Mouse (Mus musculus) skeletal muscle tissue, adult 2 months (tissue): ENCODE results near the gene Ptprt.

Experiments used
- DNase-seq: peaks from one replicate; pipeline ENCODE4 v3.0.0-alpha.2; 2012; ENCODE audit warnings: low read depth, low spot score

Gene Ptprt

DNA sequence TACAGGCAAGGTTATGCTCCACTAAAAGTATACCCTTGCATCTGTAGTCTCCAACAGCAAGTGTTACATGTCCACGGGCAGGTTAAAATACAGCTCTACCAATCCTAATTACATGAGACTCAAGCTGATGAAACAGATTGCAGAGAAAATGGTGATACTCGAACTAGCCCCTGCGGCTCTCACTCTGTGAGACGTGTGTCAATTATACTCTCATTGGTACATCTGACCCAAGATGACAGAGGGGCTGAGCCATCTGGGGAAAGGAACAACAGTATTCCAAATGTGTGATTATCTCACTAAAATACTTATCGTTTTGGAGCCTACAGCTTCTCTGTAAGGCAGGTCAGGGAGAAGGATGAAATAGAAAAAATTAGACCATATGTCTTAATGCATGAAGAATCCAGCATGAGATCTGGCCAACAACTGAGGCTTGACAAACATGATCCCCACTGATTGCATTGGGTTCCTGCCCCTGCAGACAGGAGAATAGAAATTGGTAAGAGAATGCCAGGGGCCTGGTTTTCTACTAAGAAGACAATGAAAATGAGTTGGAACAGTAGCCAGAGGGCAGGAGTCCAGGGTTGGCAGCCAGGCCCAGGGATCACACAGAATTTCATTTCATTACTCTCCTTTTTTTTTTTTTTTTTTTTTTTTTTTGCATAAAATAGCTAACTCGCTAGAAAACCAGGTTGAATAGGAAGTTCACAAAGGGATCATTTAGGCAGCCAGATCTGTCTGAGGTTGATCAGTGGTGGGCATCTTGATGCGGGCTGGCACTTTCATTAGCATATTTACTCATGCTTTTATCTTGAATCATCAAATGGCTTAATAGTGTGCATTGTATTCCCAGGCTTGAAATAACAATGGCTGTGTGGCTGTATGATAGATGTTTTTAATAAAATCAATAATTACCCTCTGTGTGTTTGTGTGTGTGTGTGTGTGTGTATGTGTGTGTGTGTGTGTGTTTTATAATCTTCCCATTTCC lies 699.5 kb downstream of the Ptprt start:
- no peak for DNase-seq

DNA sequence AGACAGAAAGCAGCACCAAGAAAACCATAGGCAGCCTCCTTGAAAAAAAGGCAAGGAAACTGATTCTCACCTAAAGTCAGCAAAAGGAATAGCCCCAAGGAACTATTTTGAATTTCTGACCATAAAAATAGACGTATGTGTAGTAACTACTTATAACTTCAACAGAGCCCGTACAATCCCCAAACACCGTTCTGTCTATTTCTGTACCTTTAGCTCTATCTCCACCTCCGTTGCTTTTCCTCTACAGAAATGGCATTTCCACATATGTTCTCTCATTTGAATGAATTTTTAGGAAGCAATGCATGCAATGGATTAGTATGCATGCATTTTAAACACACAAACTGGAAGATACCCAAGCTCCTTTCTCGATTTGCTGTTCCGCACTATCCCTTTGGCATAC lies 715.5 kb downstream of the Ptprt start:
- no peak for DNase-seq

DNA sequence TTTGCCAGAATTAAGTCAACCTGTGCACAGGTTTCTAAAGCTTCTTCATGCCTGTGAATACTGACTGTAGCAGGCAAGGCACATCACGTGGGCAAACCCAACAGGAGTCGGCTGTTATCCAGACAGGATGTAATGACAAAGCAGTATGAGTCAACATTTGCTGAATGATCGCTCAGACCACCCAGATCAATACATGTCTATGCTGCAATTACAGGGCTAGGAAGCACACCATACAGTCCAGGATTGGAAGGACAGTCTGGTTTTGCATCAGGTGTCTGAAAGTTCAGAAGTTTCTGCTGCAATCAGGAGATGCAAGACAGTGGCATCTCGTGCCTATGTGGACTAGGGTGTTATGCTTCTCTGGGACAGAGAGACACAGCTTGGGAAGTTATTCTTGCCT lies 716.3 kb downstream of the Ptprt start:
- DNase-seq, result no peak

DNA sequence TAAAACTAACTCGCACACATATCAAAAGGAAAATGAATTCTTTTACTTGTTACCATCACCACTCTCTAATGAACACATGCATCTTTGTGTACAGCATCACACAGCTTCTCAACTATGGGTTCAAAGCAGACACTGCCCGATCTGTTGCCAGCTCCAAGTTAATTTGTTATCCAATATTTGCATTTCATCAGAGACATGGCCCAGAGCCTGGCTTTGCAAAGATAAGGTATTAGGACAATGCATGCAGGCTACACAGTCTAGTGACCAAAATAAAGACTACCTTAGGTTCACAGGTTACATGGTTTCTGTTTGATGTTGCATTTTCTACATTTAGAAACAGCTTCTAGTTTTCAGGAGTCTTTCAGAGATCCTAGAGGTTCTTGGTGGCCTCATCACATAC lies 719.0 kb downstream of the Ptprt start:
- no peak for DNase-seq

DNA sequence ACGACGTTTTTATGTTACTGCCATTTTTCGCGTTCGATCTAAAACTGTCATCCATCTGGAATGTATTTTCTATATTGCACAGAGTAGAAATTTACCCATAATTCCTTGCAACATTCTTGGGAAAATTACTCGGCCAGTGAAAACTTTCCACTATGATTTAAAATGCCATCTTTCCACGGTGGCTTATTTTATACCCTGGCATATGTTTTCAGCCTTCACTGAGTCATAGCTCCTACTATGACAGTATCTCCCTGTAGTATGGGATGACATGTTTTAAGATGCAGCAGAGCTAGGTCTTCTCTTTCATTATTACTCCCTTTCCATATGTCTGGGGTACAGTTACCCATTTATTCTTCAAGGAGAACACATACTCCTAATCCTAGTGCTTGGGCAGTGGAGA lies 753.7 kb downstream of the Ptprt start:
- DNase-seq, result no peak

DNA sequence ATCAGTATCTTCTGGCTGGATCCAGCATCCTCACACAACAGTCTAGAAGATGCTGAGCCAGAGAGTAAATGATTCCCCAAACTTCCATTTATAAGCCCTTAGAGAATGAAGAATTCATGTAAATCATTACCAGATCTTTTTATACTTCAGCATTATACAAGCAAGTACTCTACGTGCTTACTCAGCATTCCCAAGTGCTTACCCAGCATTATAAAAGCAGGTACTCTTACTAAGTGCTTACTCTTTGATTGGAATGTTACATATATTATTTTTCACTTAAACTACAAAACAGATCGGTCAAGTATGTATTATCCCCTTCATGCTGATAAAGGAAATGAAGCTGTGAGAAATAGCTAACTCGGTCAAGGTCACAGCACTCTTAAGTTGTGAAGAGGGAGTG lies 758.8 kb downstream of the Ptprt start:
- no peak for DNase-seq

DNA sequence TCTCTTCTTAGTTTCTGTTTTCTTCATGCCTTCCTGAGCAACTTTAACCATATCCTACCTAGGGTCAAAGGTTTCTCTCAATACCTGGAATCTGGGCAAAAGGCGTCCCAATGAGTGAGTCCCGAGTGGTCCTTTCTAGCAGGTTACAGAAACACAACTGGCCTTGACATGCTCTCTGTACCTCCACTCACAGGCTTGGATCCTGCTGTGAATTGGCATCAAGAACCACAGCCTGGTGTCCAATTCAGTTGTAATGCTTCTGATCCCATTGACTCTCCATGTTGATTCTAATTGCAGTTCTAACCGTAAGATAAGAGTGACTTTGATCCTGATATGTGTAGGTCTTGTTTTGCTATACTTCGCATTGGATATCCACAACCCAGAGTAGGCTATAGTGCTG lies 776.5 kb downstream of the Ptprt start:
- DNase-seq, result no peak

DNA sequence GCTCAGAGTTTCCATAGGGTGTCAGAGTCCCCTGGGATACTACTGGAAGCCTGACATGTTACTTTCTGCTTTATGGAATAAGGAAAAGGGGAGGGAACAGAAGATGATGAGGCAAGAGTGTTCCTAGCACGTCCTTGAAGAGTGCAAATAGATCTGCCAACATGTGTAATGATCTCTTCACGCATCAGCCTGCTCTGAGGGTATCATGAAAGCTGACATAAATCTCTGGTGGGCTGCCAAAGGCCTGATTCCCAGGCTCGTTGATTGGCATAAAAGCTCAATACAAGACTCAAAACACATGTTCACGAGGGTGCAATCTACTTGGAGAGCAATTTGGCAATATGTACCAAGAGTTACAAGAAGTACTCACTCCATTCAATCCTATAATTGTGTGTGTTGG lies 778.4 kb downstream of the Ptprt start:
- DNase-seq, result no peak

DNA sequence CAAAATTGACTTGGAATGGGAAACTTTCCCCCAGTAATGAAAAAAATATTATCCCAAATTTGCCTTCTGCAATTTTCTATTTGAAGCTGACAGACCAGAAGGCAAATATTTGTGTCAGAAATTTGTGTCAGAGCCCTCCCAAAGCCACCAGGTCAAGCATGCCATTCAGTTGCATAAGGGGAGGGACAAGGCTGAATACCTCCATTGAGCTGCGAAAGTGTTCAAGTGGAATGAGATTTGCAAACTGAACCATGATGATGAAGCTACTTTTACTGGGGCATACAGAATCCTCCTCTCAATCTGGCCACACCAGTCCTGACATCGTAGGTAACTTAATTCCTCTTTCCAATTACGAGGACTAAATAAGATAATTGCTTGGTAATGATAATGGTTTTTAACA lies 780.0 kb downstream of the Ptprt start:
- DNase-seq, result no peak

DNA sequence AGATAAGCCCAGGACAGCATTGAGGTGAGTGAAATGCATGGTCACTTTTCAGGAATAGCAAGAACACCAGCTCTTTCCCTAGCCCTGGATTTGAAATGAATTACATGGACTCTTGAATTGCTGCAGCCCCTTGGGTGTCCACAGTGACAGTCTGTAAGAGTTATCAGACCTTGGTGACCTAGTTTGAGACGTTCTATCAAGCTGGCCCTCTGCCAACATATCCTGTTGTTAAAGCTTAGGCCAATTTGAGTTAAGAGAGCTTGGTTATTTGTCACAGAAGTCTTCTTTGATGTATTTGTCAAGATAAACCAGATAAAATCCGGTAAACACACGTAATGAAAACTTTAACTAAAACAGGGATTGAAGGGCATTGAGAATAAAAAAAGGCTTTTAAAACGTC lies 795.7 kb downstream of the Ptprt start:
- no peak for DNase-seq

DNA sequence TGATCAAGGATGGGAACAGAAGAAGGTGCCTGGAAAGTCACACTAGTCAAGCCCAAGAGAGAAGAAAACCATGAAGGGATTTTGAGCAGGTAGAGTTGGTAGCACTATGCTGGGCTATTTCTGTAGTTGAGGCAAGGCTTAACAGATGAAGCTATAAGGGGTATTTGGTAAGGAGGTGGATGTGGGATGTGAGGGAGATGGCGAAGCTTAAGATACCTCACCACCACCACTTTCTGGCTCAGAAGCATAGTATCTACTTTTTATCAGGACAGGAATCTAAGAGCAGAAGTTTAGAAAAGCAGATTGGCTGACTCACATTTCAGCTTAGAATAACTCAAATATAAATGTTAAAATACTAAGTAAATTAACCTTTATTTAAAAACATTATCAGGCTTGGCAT lies 802.1 kb downstream of the Ptprt start:
- DNase-seq, result no peak

DNA sequence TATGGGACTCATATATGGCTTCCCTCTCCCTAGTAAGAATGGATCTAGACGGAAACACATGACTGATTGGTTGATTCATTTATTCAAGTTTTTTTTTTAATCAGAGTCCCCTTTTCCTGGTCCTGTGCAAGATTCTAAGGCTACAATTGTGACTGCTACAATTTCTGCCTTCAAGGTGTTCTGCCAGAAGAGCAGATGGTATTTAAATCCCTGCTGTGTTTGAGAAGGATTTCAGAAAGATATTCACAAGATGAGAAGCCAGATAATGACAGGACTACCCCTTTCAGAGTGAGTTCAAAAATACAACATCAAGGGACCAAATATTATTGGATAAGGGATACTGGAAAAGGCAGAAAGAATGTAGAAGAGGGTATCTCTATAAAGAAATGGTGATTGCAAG lies 802.6 kb downstream of the Ptprt start:
- no peak for DNase-seq

DNA sequence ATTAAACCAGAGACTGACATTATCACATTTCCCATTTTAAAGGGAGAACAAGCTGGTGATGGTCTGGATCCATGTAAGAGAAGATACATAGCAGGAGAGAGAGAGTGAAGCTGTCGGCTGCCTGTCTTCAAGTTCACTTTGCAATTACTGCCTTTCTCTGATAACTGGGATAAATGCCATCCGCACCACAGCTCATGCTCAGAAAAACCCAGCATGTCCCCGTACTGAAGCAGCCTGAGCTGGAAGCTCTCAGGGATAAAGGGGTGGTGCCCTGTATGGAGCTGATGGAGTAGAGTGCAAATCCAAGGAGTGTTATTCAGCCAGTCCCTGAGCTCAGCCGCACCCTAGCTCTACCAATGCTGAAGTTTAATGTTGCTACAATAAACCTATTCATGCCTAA lies 825.9 kb downstream of the Ptprt start:
- DNase-seq, result no peak

DNA sequence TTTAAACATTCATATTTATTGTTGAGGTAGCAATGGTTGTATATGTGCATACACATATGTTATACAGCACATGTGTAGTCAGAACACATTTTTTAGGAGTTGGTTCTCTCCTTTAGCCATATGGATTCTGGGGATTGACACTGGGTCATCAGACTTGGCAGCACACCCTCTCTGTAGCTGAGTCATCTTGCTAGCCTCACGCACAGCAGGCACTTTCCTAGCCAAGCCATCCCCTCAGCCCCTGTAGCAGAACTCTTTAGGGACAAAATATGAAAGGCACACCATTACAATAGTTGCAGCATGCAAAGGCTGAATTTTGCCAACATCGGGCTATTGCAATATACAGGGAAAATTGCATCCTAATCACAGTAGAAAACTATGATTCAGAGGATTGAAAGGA lies 827.1 kb downstream of the Ptprt start:
- DNase-seq, result no peak

DNA sequence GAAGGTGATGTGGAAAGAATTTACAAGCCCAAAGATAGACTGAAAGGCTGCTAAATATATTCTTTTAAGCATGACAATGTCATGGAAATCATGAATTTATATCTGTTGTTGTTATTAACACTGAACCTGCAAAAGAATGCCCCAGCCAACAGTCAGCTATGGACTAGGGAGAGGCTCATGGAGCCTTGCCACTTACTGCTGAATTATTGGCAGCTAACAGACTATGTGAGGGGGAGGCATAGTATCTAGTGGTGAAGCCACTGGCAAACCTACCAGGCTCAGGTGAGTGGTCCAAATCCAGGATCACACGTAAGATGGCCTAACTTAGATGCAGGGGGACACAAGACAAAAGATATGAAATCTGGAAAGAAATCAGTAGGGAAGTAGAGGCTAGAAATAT lies 847.6 kb downstream of the Ptprt start:
- DNase-seq, result no peak

DNA sequence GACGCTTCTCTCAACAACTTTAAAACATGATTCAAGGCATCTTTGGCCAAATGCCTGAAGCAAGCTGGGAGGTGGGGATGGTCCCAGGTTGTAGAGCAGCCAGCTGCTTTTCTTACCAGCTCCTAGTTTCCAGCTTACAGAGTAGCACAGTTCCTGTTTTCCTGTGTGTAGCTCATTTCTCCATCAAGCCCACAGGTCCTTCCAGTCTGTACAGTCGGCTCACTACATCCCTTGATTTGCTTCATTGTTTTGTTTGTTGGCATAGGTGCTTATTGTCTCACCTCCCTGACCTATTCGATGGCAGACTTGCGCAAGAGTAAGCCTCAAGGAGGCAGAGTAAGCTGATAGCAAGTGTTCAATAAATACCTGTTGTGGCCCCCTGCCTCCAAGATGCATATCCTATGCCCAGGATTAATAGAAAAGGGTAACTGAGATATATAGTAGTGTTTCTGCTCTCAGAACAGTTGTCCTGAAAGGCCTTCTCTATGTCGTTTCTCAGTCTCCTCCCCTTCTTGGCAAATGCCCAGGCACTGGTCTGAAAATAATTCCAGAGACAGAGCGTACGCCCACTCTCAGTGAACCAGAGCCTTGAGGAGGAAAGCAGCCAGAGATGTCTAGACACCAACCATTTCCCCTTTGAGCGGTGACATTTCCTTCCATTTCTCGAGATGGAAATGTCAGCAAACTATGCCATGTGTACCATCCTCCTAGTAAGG lies 852.7 kb downstream of the Ptprt start:
- DNase-seq, result no peak

DNA sequence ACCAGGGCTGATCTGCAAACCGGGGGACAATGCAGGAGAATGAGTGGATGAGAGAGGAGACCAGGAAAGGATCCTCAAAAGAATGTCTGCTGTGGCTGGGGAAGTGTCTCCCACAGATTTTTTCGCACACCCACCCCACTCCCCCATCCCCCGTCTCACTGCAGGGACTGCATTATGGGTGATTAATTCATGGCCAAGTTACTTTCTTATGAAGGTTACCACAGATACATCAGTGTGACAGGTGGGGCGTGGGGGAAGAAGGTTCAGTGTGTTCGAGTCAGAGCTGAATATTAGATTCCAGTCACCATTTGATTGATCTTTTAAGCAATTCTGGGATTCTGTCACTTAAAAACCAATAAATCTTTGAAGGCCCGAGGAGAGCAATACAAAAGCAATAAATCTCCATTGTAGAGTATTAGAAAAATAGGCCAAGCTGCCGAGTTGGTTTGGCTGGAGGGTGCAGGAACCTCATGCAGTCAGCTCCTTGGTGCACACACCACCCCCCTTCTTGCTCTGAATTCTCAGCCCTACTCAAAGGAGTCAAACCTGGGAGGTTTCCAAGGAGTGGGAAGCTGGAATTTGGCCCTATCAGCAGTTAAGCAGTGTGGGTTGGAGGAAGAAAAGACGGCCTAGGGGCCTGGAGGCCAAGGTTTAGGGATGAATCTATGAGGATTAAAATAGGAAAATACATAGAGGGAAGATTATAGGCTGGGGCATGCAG lies 854.5 kb downstream of the Ptprt start:
- DNase-seq, result no peak

DNA sequence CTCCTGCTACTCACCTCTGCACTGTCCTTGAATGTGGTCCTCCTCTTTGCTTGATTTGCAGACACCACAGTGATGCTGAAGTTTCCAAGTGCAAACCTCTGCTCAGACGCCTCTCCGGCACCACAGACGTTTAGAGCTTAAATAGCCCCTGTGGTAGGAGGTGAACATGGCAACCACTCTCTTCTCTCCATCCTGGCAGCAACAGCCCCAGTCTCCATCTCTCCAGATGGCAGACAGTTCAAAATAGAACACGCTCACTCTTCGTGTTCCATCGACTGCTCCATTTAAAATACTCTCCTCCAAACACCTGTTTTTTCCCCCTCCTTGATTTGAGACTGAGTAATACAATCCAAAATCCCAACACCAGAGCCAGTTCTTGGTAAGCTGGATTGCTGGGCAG lies 861.0 kb downstream of the Ptprt start:
- no peak for DNase-seq

DNA sequence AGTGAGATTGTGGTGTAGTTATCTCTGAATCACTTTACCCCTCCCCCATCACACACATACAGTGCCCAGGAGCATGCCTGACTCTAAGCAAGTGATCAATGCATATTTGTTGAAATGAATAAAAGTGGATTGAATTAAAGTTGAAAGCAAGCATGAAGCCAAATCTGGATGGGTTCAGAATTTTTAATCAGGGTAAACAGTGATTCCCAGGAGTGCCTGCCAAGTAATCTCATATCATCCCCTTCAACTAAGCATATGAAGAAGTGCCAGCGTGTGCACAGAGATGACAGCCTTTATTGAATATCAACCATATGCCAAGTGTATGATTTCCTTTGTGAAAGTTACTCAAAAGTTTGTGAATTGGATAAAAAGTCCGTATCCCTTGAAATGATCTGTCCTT lies 893.4 kb downstream of the Ptprt start:
- no peak for DNase-seq

DNA sequence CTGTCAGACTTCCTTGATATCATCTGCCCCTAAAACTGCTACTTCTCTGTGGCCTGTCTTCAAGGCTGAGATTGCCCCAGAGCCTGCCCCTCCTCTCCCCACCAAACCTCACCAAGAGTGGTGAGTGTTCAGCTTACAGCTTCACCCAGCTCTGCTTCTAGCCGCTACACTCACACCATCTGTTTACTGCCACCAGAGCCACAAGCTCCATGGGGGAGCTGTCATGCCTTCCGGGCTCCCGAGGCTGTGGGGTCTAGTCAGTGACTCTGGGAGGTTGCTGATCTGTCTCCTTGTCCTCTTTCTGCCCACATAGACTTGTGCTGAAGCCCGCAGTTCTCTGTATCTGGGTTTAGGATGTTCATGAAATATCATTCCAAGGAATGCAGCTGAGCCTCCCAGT lies 947.9 kb downstream of the Ptprt start:
- no peak for DNase-seq

DNA sequence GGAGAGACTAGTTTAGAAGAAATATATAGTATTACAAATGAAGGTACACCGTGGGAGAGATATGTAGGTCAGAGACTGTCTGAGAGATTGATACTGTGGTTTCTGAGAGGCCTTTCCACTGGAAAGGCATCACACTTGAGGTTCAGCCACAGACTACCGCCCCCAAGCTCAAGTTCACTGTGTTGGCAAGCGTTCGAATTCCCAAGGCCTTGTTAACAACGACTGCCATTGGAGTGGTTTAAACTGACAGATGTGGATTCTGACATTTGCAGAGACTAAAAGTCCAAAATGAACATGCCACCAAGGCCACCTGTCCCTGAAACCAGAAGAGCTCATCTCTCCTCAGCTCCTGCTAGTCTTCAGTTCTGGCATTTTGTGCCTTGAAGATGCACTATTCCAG lies 951.6 kb downstream of the Ptprt start:
- no peak for DNase-seq

DNA sequence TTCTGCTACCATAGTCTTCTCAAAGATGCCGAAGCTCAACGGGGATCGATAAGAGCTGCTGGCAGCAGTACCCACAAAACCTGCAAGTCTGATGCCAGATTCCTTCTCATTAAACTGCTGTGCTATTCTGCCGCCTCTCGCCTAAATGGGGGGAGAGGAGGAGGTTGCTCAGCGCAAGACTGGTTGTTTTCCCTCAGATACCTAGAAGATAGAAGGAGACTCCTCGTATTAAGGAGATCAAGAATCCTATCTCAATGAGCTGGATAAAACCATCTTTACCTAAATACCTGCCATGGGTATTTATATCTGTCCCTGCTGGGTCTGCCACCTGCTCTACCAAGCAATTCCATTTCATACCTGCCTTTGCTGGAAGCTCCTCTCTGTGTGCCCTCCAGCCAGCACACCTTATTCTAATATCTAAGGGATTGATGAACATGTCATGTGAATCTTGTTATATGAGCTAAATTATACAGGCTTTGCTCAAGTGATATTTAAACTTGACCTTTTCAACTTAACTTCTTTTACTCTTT lies 954.5 kb downstream of the Ptprt start:
- no peak for DNase-seq
